Mouse (Mus musculus): ENCODE results near the gene Gm15557.
"Not testable (repeated sequence)": the region's sequence is repeated elsewhere in the genome, so short reads cannot be mapped to it uniquely, and the experiment has no call there.

The Gm15557 gene

GRCm38 (mm10) chr2:155940681-155941080, at the start of gene Gm15557:
Gm15557 (plus strand) TSS chr2:155940728.
- no peak for DNase-seq

- no peak for DNase-seq
Observed at GRCm38 (mm10) chr2:155894307-155895045, 46.1 kb upstream of the Gm15557 start.

DNA sequence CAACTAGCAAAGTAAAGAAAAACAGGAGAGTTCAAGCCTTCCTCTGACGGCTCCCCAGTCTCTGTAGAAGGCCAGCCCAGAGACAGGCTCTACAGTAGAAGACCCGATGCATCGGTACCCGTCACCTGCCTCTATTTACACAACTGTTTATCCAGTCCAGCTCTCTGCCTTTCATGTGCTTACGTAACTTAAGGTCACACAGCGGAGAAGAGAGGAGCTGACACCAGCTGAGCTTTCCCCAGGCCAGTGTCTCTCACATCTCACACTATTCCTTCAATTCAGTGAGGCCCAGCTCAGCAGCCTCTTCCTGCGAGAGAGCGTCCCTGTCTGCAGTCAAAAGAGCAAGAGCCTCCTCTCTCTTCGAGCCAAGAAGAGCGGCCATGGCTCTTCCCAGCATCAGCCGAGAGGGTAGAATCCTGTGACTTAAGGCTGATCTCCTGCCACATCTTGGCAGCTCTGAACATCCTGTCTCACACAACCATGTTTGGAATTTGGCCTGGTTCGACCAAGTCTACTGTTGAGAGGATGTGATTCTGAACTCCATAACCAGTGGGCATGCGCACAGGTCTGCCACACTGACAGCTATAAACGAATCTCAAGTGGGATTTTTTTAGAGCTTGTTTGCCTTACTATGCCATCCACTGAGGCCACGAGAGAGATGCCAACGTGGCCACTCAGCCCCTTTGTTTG, 45.3 kb upstream of the Gm15557 start:
- DNase-seq = no peak

DNA sequence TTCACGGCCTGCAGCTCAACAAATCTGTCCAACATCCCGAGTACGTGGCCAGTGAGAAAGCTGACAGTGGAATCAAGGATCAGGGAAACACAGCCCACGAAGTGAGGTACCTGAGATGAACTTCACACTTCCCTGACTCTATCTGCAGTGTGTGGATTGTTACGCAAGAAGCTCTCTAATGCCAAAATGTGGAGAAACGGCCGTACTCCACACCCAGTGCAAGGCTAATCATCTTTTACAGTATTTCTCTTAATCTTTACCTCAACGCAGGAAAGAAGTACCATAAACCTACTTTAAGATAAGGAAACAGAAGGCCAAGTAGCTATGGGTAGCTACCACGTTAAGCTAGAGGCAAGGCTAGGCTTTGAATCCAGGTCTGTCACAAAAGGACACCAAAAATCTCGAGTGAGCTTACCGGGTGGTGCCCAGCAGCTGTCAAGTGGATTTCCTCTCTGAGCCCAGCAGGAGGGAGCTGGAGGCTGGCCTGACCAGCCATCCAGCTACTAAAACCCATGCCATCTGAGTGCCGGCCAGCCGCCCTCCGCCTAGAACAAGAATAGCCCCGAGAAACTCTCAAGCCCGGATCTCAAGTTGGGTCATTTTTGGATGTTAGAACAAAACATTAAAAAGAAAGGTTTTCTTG, 37.4 kb upstream of the Gm15557 start:
- no peak for DNase-seq

DNA sequence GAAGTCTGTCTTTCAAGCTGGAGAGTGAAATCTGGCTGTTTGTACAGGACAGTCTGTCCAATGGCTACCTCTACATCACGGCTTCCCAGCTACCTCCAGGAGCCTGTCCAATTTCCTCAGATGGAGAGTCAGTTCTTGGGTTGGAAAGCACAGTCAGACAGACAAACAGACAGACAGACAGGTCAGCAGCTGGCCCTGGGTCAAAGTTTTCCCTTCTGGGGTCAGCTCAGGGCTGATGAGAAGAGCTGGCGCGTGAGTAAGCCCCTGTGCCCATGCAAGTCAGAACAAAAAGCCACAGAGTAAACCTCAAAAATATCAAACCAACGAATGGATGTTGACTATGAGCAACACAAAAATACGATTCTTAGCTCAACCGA, 36.9 kb upstream of the Gm15557 start:
- DNase-seq = no peak

- DNase-seq = no peak
Observed at GRCm38 (mm10) chr2:155914684-155915083, 25.8 kb upstream of the Gm15557 start.

GRCm38 (mm10) chr2:155923143-155923542, 17.4 kb upstream of the Gm15557 start:
- DNase-seq = no peak

GRCm38 (mm10) chr2:155925213-155925612, 15.3 kb upstream of the Gm15557 start:
- not testable (repeated sequence) for DNase-seq

DNA sequence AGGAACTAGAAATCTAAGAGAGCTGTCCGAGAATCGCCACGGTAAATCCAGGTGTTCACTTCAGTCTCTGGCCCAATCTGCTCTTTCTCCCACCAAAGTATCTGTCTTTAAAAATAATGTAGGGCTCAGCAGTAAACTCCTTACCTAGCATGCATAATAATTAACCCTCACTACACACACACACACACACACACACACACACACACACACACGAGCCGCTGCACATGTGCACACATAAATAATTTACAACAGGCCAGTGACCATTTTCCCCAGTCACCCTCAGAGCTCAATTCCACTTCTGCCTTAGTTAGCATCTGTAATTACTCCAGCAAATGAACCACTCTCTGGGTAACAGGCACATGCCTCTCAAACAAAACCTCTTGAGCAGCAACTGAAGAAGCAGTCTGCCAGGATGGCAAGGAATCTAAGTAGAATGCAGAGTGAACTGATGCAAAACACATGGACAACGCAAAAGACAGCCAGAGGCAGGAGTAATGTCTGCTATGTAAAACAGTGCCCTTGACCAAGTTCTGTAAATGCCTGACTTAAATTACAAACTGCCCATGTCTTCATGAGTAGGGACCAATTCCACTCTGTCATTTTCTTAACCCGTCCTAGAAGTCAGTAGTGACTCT, 11.7 kb upstream of the Gm15557 start:
- peak; percentile 37 to 45 for DNase-seq

GRCm38 (mm10) chr2:155929531-155930442, 10.7 kb upstream of the Gm15557 start, which contains the start of gene Uqcc1:
Uqcc1 (minus strand) TSS chr2:155930310.
- DNase-seq = peak; percentile 95 to 96

DNA sequence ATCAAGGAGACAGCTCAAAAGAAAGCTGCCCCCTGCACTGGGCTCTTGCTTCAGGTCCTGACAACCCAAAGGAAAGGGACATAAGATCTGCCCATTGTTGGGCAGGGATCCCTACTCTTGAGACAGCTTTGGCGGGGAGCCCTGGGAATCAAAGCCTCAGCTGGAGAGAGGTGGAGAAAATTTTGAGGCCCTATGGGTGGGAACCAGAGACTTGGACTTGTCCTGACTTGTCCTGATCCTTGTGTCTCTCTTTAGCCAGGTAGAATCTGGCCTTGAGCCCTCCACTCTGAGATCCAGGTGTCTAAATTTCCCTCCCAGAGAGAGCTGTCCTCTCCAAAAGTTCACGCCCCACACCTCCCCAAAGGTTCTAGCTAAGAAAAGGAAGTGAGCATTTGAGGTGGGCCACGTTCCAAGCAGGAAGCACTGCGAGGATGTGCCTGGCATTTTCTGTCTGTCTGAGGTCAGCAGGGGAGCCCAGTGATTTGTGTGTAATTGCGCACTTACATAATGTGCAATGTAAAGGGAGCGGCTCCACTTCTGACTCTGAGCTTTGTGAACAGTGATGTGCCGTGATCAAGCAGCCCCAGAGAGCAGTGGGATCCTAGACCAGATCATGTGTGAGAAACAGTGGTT, 515 bp upstream of the Gm15557 start:
- no peak for DNase-seq

DNA sequence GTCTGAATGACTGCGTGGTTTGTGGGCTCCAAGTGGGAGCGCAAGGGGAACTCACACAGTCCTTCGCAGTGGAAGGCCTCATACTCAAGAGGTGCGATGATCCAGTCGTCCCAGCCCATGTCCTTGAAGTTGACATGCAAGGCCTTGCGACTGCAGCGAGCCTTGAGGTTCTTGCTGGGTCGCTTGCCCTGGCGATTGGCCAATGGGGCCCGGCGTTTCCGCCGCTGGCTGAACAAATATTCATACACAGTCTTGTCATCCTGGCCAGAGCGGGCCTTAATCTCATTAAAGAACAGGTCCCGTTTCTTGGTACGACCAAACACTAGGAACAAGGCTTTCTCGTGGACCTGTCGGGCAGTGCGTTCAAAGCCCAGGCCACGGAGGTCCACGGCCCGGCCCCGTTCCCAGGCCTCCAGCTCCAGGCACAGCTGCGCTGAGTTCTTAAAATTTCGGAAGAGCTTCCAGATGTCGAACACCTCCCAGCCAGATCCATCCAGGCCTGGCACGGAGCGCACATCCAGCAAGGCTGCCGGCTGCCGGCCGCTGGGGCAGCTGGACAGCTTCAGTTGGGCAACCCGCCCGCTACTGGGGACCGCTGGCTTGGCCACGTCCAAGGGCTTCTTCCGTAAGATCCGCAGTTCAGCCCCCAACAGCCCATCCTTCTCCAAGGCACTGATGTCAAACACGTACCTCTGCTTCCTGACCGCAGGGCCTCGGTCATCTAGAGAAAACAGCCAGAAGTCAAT, 1.3 kb downstream of the Gm15557 start:
- no peak for DNase-seq

- no peak for DNase-seq
Observed at GRCm38 (mm10) chr2:155943463-155943862, 2.9 kb downstream of the Gm15557 start.

GRCm38 (mm10) chr2:155944685-155945084, 4.2 kb downstream of the Gm15557 start:
- DNase-seq = no peak

DNA sequence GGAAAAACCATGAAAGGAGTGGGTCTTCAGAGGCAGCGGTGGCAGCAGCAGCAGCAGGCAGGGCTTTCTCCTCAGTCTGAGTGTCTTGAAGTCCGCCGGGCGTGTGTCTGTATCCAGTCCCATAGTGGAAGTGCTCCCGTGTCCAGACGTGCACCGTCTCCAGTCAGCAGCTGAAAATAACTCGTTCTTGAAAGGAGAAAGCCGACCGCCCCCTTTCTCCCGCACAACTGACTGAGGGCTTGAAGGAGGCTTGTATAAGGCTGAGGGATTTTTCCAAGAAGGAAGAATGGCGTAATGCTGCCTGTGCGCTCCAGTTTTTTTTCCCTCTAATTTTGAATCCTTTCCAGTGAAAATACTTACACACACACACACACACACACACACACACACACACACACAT, 4.6 kb downstream of the Gm15557 start, which contains the start of gene Gdf5:
Gdf5 (minus strand) TSS at position 244 of the 400 bp plus-strand sequence.
- no peak for DNase-seq

DNA sequence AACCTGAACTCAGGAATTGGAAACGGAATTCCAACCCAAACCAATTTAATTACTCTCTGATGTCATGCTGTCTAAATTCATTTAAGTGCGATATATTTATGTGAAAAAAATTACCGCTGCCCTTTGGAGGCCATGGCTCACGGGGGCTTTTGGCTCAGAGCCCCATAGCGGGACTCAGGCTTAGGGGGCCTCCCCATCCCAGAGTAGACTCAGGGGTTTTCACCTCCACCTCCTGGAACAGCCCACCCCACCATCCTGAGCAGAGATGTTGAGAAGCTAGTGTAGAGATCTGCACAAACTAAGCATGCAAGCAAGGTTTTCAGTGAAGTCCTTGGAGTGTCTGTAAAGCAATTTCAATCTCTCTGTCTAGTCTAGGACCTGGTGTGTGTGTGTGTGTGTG, 5.1 kb downstream of the Gm15557 start:
- no peak for DNase-seq

DNA sequence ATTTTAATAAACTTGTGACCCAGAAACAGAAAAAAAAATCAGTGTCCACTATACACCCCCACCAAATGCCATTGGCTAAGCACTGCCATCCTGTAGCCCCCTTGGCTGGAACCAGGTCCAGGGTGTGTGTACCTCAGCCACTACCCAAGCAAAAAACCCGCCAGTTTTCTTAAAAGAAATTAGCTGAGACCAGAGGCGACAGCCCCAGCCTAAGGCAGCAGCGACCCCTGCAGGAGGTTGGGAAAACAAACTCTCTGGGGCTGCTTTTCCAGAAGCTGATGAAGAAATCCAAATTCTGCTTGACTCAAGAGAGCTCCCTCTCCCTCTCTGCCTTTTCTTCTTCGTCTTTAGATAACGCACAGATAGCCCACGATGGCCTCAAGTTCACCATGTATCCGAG, 5.5 kb downstream of the Gm15557 start:
- peak; percentile 30 to 59 for DNase-seq

GRCm38 (mm10) chr2:155946499-155946898, 6.0 kb downstream of the Gm15557 start:
- DNase-seq = no peak

DNA sequence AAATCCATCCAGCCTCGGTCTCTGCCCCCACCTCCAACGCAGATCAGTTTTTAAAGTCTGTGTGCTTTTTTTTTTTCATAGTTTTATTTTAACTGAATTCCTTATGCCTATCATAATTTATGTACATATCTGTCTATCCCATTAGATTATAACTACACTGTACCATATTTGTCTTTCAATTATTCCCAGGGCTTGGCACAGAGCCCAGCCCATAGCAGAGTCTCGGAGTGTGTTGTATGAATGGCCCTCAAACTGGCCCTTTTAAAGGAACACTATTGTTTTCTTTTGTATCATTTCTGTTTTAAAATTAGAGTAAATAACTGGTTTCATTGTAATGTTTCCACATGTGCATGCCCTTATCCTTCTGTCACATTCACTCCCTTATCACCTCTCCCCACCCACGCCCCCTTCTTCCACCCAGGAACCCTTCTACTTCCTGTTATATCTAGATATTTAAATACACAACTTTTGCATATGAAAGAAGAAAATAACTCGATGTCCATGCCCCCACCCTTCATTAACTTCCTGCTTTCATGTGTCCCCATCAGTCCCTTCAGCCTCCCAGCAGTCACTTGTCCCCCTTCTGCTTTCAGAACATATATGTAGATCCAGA, 7.0 kb downstream of the Gm15557 start:
- DNase-seq = no peak

DNA sequence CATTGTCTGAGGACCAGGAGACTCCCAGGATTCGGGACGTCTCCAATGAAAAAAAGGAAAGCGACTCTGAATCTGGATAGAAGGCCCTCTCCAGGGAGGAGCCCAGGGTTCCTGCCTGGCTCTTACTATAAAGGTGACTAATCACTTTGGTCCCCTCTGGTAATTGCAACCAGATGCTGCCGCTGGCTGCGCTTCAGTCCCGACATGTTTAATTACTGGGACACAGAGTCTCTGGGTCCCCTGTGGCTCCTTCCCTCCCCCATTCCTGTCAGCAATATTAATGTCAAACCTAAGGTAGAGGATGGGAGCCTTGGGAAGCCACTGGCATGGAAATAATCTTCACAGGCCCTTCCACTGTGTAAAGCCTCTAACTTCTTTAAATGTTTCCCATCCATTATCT, 8.8 kb downstream of the Gm15557 start:
- DNase-seq = no peak
